Mouse (Mus musculus): ENCODE data around the gene Scfd2. TPM values are rescaled to one million over a fixed set of nuclear protein-coding genes. Genes with fewer than 3 reads are reported as not detected.

Scfd2 gene
- polyA plus RNA-seq, 1 experiment from 2014 or later: 20.0 TPM

- Histone ChIP-seq H3K4me1 (replicated peaks) (peaks cover 65% of the 10 kb centered on the region), H3K27me3 (peaks cover 11% of the 10 kb centered on the region; the same call in 1 of the 2 replicates), H3K36me3 (peaks cover 6% of the 10 kb centered on the region; the same call in 1 of the 2 replicates), H3K9ac (no peak overlapping the region), H3K9me3 (0 out of 2 replicates have a peak, but pooled peaks cover 2% of the 10 kb centered on the region), H3K4me3 (no peak overlapping the region), H3K27ac (no peak overlapping the region), H3K4me2 (peak overlapping the region; percentile 90)
- no peak for ATAC-seq (ENCODE audit: low FRiP score)
- 72% methylated on average over 11 of the region's 11 CpGs for WGBS
Observed at GRCm38 (mm10) chr5:74198446-74198845, 333.1 kb downstream of the Scfd2 start.

- peaks cover 6% of the 10 kb centered on the region; the same call in 1 of the 2 replicates for H3K36me3 ChIP-seq
- no peak for ATAC-seq (ENCODE audit: low FRiP score)
- H3K4me2 ChIP-seq: peak overlapping the region; percentile 90
- peak overlapping the region; percentile 17; the same call in 1 of the 2 replicates for H3K4me3 ChIP-seq
- peak overlapping the region; percentile 67 for H3K27ac ChIP-seq
- H3K9me3 ChIP-seq: no peaks in the 10 kb centered on the region
- 70% methylated on average over 22 of the region's 22 CpGs for WGBS
- peaks cover 67% of the 10 kb centered on the region for H3K4me1 ChIP-seq (replicated peaks)
- peaks cover 12% of the 10 kb centered on the region; the same call in 1 of the 2 replicates for H3K27me3 ChIP-seq
- H3K9ac ChIP-seq: no peak overlapping the region
Observed at GRCm38 (mm10) chr5:74197541-74198330, 333.8 kb downstream of the Scfd2 start.

GRCm38 (mm10) chr5:74196307-74196618 lies 335.3 kb downstream of the Scfd2 start:
- H3K4me3 ChIP-seq: peak overlapping the region; percentile 85
- H3K9ac ChIP-seq: no peak overlapping the region
- peaks cover 61% of the 10 kb centered on the region for H3K4me1 ChIP-seq (replicated peaks)
- peaks cover 15% of the 10 kb centered on the region; the same call in 1 of the 2 replicates for H3K27me3 ChIP-seq
- no peak for ATAC-seq (ENCODE audit: low FRiP score)
- H3K9me3 ChIP-seq: no peaks in the 10 kb centered on the region
- H3K36me3 ChIP-seq: peaks cover 6% of the 10 kb centered on the region; the same call in 1 of the 2 replicates
- H3K27ac ChIP-seq: 0 out of 2 replicates have a peak overlapping the region, but pooled peaks have one; percentile 76
- peak overlapping the region; percentile 90 for H3K4me2 ChIP-seq
- WGBS: 0% methylated on average over 4 of the region's 4 CpGs

- Histone ChIP-seq H3K36me3 (peaks cover 6% of the 10 kb centered on the region; the same call in 1 of the 2 replicates), H3K27ac (peak overlapping the region; percentile 76), H3K4me3 (peak overlapping the region; percentile 85), H3K4me1 (replicated peaks) (peaks cover 61% of the 10 kb centered on the region), H3K4me2 (peak overlapping the region; percentile 90), H3K27me3 (peaks cover 20% of the 10 kb centered on the region; the same call in 1 of the 2 replicates), H3K9ac (peak overlapping the region; percentile 88), H3K9me3 (no peaks in the 10 kb centered on the region)
- peak; percentile 40 for ATAC-seq (ENCODE audit: low FRiP score)
- under 1% methylated on average over 27 of the region's 27 CpGs for WGBS
Observed at GRCm38 (mm10) chr5:74195614-74196306, 335.8 kb downstream of the Scfd2 start.

GRCm38 (mm10) chr5:74194841-74195613 lies 336.5 kb downstream of the Scfd2 start, which contains the start of gene Rasl11b:
Gene Rasl11b (plus strand): TSS chr5:74195286.
- Histone ChIP-seq H3K4me2 (peak within 1 kb of the TSS; percentile 90), H3K4me3 (peak within 1 kb of the TSS; percentile 85), H3K27ac (peak within 1 kb of the TSS; percentile 76), H3K36me3 (peaks cover 6% of the 10 kb centered on the region; the same call in 1 of the 2 replicates), H3K9me3 (no peaks in the 10 kb centered on the region), H3K4me1 (replicated peaks) (peaks cover 56% of the 10 kb centered on the region), H3K27me3 (peaks cover 20% of the 10 kb centered on the region; the same call in 1 of the 2 replicates), H3K9ac (peak within 1 kb of the TSS; percentile 88)
- under 1% methylated on average over 64 of the region's 82 CpGs for WGBS
- peak; percentile 96 for ATAC-seq (ENCODE audit: low FRiP score)

- 36% methylated on average over 16 of the region's 16 CpGs for WGBS
- H3K9me3 ChIP-seq: no peaks in the 10 kb centered on the region
- ATAC-seq (ENCODE audit: low FRiP score): no peak; the same call in 1 of the 2 replicates
Observed at GRCm38 (mm10) chr5:74194027-74194840, 337.3 kb downstream of the Scfd2 start.

GRCm38 (mm10) chr5:74193626-74194025 lies 337.9 kb downstream of the Scfd2 start:
- H3K36me3 ChIP-seq: peaks cover 5% of the 10 kb centered on the region; the same call in 1 of the 2 replicates
- no peak overlapping the region for H3K4me3 ChIP-seq
- 52% methylated on average over 7 of the region's 7 CpGs for WGBS
- H3K27me3 ChIP-seq: peaks cover 22% of the 10 kb centered on the region; the same call in 1 of the 2 replicates
- H3K9me3 ChIP-seq: no peaks in the 10 kb centered on the region
- H3K4me1 ChIP-seq (replicated peaks): peaks cover 52% of the 10 kb centered on the region
- no peak overlapping the region for H3K4me2 ChIP-seq
- no peak overlapping the region for H3K9ac ChIP-seq
- no peak overlapping the region for H3K27ac ChIP-seq
- no peak for ATAC-seq (ENCODE audit: low FRiP score)

More at GRCm38 (mm10) chr5:74194027-74194840, 337.3 kb downstream of the Scfd2 start:
- peak overlapping the region; percentile 90 for H3K4me2 ChIP-seq
- H3K9ac ChIP-seq: peak overlapping the region; percentile 88
- H3K27me3 ChIP-seq: peaks cover 20% of the 10 kb centered on the region; the same call in 1 of the 2 replicates
- peaks cover 6% of the 10 kb centered on the region; the same call in 1 of the 2 replicates for H3K36me3 ChIP-seq
- peak overlapping the region; percentile 85 for H3K4me3 ChIP-seq
- no peak overlapping the region for H3K27ac ChIP-seq
- peaks cover 56% of the 10 kb centered on the region for H3K4me1 ChIP-seq (replicated peaks)

- H3K36me3 ChIP-seq: no peaks in the 10 kb centered on the region
- H3K4me3 ChIP-seq: no peak overlapping the region
- WGBS: 69% methylated on average over 2 of the region's 2 CpGs
- H3K27ac ChIP-seq: no peak overlapping the region
- no peaks in the 10 kb centered on the region for H3K9me3 ChIP-seq
- peaks cover 24% of the 10 kb centered on the region; the same call in 1 of the 2 replicates for H3K27me3 ChIP-seq
- no peak for ATAC-seq (ENCODE audit: low FRiP score)
- H3K4me2 ChIP-seq: no peak overlapping the region
- H3K4me1 ChIP-seq (replicated peaks): peaks cover 46% of the 10 kb centered on the region
- no peak overlapping the region for H3K9ac ChIP-seq
Observed at GRCm38 (mm10) chr5:74193008-74193407, 338.6 kb downstream of the Scfd2 start.

- peaks cover 24% of the 10 kb centered on the region; the same call in 1 of the 2 replicates for H3K27me3 ChIP-seq
- 75% methylated on average over 5 of the region's 5 CpGs for WGBS
- H3K9ac ChIP-seq: no peak overlapping the region
- H3K4me3 ChIP-seq: no peak overlapping the region
- H3K27ac ChIP-seq: no peak overlapping the region
- H3K36me3 ChIP-seq: no peaks in the 10 kb centered on the region
- no peaks in the 10 kb centered on the region for H3K9me3 ChIP-seq
- no peak overlapping the region for H3K4me2 ChIP-seq
- ATAC-seq (ENCODE audit: low FRiP score): no peak
- peaks cover 29% of the 10 kb centered on the region for H3K4me1 ChIP-seq (replicated peaks)
Observed at GRCm38 (mm10) chr5:74190911-74191310, 340.6 kb downstream of the Scfd2 start.

- WGBS: 46% methylated on average over 9 of the region's 9 CpGs
Observed at GRCm38 (mm10) chr5:74190161-74190491, 341.4 kb downstream of the Scfd2 start.

More at GRCm38 (mm10) chr5:74190161-74190491, 341.4 kb downstream of the Scfd2 start:
- H3K9me3 ChIP-seq: no peaks in the 10 kb centered on the region
- H3K9ac ChIP-seq: no peak overlapping the region
- peaks cover 23% of the 10 kb centered on the region for H3K4me1 ChIP-seq (replicated peaks)
- no peaks in the 10 kb centered on the region for H3K36me3 ChIP-seq
- peaks cover 24% of the 10 kb centered on the region; the same call in 1 of the 2 replicates for H3K27me3 ChIP-seq
- no peak overlapping the region for H3K4me2 ChIP-seq
- no peak overlapping the region for H3K4me3 ChIP-seq
- no peak overlapping the region for H3K27ac ChIP-seq
- no peak for ATAC-seq (ENCODE audit: low FRiP score)
